Mouse (Mus musculus): ENCODE measurements at regions not wholly inside any gene's neighbourhood (a gene's known extent, or its start where the extent isn't known, plus 50 kb on each side); places are given as distances from the start of the nearest gene placed in this dataset.

GRCm38 (mm10) chr13:37557766-37558165 is 212.8 kb downstream of the Ly86 start:
- H3K4me3 ChIP-seq (ENCODE audit: insufficient read depth in 1 of 2, low read depth in 2 of 2, low read length in 2 of 2) = no peak overlapping the region
- no peak for ATAC-seq (ENCODE audit: insufficient read depth)
- H3K9ac ChIP-seq (replicated peaks) = no peak overlapping the region
- no peak overlapping the region for H3K4me2 ChIP-seq (ENCODE audit: low read depth)
- H3K4me1 ChIP-seq (replicated peaks; ENCODE audit: control insufficient read depth in 2 of 2, insufficient read depth in 2 of 2, low read length in 1 of 2) = peaks cover 0 to 9% of the 10 kb centered on the region in 2 experiments; a peak in 2 of 4 replicates
- TF ChIP-seq CTCF (IDR thresholded peaks at IDR 0.05; ENCODE audit: low read depth) = no peak
- TF ChIP-seq EP300 (IDR thresholded peaks at IDR 0.05; ENCODE audit: low read depth) = no peak
- no peak overlapping the region for H3K27ac ChIP-seq
- no peaks in the 10 kb centered on the region for H3K9me3 ChIP-seq (ENCODE audit: control insufficient read depth, low read length)
- no peak for DNase-seq (ENCODE audit: low read depth in 3 of 3, low spot score in 3 of 3)
- 39% methylated on average over 5 of the region's 5 CpGs for WGBS (ENCODE audit: insufficient replicate concordance)
- no peaks in the 10 kb centered on the region for H3K36me3 ChIP-seq (replicated peaks; ENCODE audit: control insufficient read depth, insufficient read depth, low read depth)
- H3K27me3 ChIP-seq (ENCODE audit: control insufficient read depth, insufficient read depth, low read length) = no peaks in the 10 kb centered on the region

- 16% methylated on average over 5 of the region's 5 CpGs for WGBS (ENCODE audit: insufficient replicate concordance)
- Histone ChIP-seq H3K4me2 (ENCODE audit: low read depth) (no peak overlapping the region), H3K9ac (replicated peaks) (no peak overlapping the region), H3K4me1 (replicated peaks; ENCODE audit: control insufficient read depth in 2 of 2, insufficient read depth in 2 of 2, low read length in 1 of 2) (peaks cover 0 to 11% of the 10 kb centered on the region in 2 experiments; a peak in 2 of 4 replicates), H3K4me3 (ENCODE audit: insufficient read depth in 1 of 2, low read depth in 2 of 2, low read length in 2 of 2) (no peak overlapping the region), H3K9me3 (ENCODE audit: control insufficient read depth, low read length) (no peaks in the 10 kb centered on the region), H3K27me3 (ENCODE audit: control insufficient read depth, insufficient read depth, low read length) (no peaks in the 10 kb centered on the region), H3K27ac (no peak overlapping the region), H3K36me3 (replicated peaks; ENCODE audit: control insufficient read depth, insufficient read depth, low read depth) (no peaks in the 10 kb centered on the region)
- no peak for TF ChIP-seq CTCF (IDR thresholded peaks at IDR 0.05; ENCODE audit: low read depth)
- TF ChIP-seq EP300 (IDR thresholded peaks at IDR 0.05; ENCODE audit: low read depth) = no peak
- no peak for ATAC-seq (ENCODE audit: insufficient read depth)
- no peak for DNase-seq (ENCODE audit: low read depth in 3 of 3, low spot score in 3 of 3)
Measured at GRCm38 (mm10) chr13:37559056-37559455, 214.0 kb downstream of the Ly86 start.

- no peaks in the 10 kb centered on the region for H3K9me3 ChIP-seq (ENCODE audit: control insufficient read depth, low read length)
- H3K4me1 ChIP-seq (replicated peaks; ENCODE audit: control insufficient read depth in 2 of 2, insufficient read depth in 2 of 2, low read length in 1 of 2) = peaks cover 0 to 11% of the 10 kb centered on the region in 2 experiments; a peak in 2 of 4 replicates
- ATAC-seq (ENCODE audit: insufficient read depth) (no peak), DNase-seq (ENCODE audit: low read depth in 3 of 3, low spot score in 3 of 3) (no peak)
- H3K9ac ChIP-seq (replicated peaks) = no peak overlapping the region
- H3K27me3 ChIP-seq (ENCODE audit: control insufficient read depth, insufficient read depth, low read length) = no peaks in the 10 kb centered on the region
- H3K4me3 ChIP-seq (ENCODE audit: insufficient read depth in 1 of 2, low read depth in 2 of 2, low read length in 2 of 2) = no peak overlapping the region
- WGBS (ENCODE audit: insufficient replicate concordance) = 22% methylated on average over 7 of the region's 7 CpGs
- TF ChIP-seq EP300 (IDR thresholded peaks at IDR 0.05; ENCODE audit: low read depth) (no peak), CTCF (IDR thresholded peaks at IDR 0.05; ENCODE audit: low read depth) (no peak)
- H3K27ac ChIP-seq = no peak overlapping the region
- H3K4me2 ChIP-seq (ENCODE audit: low read depth) = no peak overlapping the region
- H3K36me3 ChIP-seq (replicated peaks; ENCODE audit: control insufficient read depth, insufficient read depth, low read depth) = no peaks in the 10 kb centered on the region
Measured at GRCm38 (mm10) chr13:37559706-37560313, 214.8 kb downstream of the Ly86 start.

- Histone ChIP-seq H3K27ac (no peak overlapping the region), H3K36me3 (replicated peaks; ENCODE audit: control insufficient read depth, insufficient read depth, low read depth) (no peaks in the 10 kb centered on the region), H3K9me3 (ENCODE audit: control insufficient read depth, low read length) (no peaks in the 10 kb centered on the region), H3K9ac (replicated peaks) (no peak overlapping the region), H3K4me2 (ENCODE audit: low read depth) (no peak overlapping the region), H3K4me1 (replicated peaks; ENCODE audit: control insufficient read depth in 2 of 2, insufficient read depth in 2 of 2, low read length in 1 of 2) (peaks cover 0 to 11% of the 10 kb centered on the region in 2 experiments; a peak in 2 of 4 replicates), H3K4me3 (ENCODE audit: insufficient read depth in 1 of 2, low read depth in 2 of 2, low read length in 2 of 2) (no peak overlapping the region), H3K27me3 (ENCODE audit: control insufficient read depth, insufficient read depth, low read length) (no peaks in the 10 kb centered on the region)
- ATAC-seq (ENCODE audit: insufficient read depth) (no peak), DNase-seq (ENCODE audit: low read depth in 3 of 3, low spot score in 3 of 3) (no peak)
- WGBS (ENCODE audit: insufficient replicate concordance) = 39% methylated on average over 9 of the region's 9 CpGs
- TF ChIP-seq EP300 (IDR thresholded peaks at IDR 0.05; ENCODE audit: low read depth) (no peak), CTCF (IDR thresholded peaks at IDR 0.05; ENCODE audit: low read depth) (no peak)
Measured at GRCm38 (mm10) chr13:37560387-37560786, 215.4 kb downstream of the Ly86 start.

- peaks cover 0 to 11% of the 10 kb centered on the region in 2 experiments; a peak in 2 of 4 replicates for H3K4me1 ChIP-seq (replicated peaks; ENCODE audit: control insufficient read depth in 2 of 2, insufficient read depth in 2 of 2, low read length in 1 of 2)
- TF ChIP-seq EP300 (IDR thresholded peaks at IDR 0.05; ENCODE audit: low read depth) = no peak
- no peak for TF ChIP-seq CTCF (IDR thresholded peaks at IDR 0.05; ENCODE audit: low read depth)
- H3K27me3 ChIP-seq (ENCODE audit: control insufficient read depth, insufficient read depth, low read length) = no peaks in the 10 kb centered on the region
- no peak overlapping the region for H3K4me2 ChIP-seq (ENCODE audit: low read depth)
- no peak overlapping the region for H3K4me3 ChIP-seq (ENCODE audit: insufficient read depth in 1 of 2, low read depth in 2 of 2, low read length in 2 of 2)
- WGBS (ENCODE audit: insufficient replicate concordance) = 16% methylated on average over 3 of the region's 3 CpGs
- DNase-seq (ENCODE audit: low read depth in 3 of 3, low spot score in 3 of 3) (no peak), ATAC-seq (ENCODE audit: insufficient read depth) (no peak)
- H3K36me3 ChIP-seq (replicated peaks; ENCODE audit: control insufficient read depth, insufficient read depth, low read depth) = no peaks in the 10 kb centered on the region
- H3K9ac ChIP-seq (replicated peaks) = no peak overlapping the region
- no peak overlapping the region for H3K27ac ChIP-seq
- no peaks in the 10 kb centered on the region for H3K9me3 ChIP-seq (ENCODE audit: control insufficient read depth, low read length)
Measured at GRCm38 (mm10) chr13:37560800-37561199, 215.8 kb downstream of the Ly86 start.

Data from liver, embryonic 14.5 days (tissue).